Mouse (Mus musculus) mouse embryonic stem cell (cell line): Measurements from ENCODE around the gene Pak1.

Source experiments
- in situ Hi-C, 2 experiments: fragments of 300-500 bp; cut with MboI; formaldehyde crosslinking; loops; 1 replicate in 1 of 2; 3 replicates in 1 of 2; pipeline ENCODE4 v1.14.3; 2019 to 2020; ENCODE audit warnings: low sequenced_read_pairs in 2 of 2, low pct_unique_long_range_greater_than_20kb in 1 of 2, mixed read lengths in 1 of 2; ENCODE audit not compliant: unreplicated experiment in 1 of 2

The Pak1 gene

GRCm38 (mm10) chr7:97925819-97926218 lies 137.5 kb downstream of the Pak1 start:
- in situ Hi-C loops = no loop called here

DNA sequence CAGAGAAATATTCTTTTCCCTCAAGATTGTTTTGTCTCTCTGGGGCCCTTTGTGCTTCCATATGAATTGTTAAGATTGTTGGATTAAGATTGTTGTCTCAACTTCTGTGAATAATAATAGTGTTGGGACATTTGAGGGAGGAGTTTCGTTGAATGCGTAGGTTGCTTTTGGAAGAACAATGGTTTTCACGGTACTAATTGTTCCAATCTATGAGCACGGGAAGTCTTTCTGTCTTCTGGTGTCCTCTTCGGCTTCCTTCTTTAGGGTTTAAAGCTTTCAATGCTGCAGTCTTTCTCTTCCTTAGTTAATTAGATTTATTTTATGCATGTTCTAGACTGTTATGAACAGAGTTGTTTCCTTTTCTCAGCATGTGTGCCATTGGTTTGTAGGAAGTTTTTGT lies 138.6 kb downstream of the Pak1 start:
- in situ Hi-C loops = no loop called here

GRCm38 (mm10) chr7:97944485-97944884 lies 156.1 kb downstream of the Pak1 start:
- in situ Hi-C loops = no loop called here
